Mouse (Mus musculus): ENCODE results near the gene Ankrd65.
A peak's percentile ranks its signal among the peaks of the same experiment; 100 is the strongest.
"Not testable (repeated sequence)": the region's sequence is repeated elsewhere in the genome, so short reads cannot be mapped to it uniquely, and the experiment has no call there.

Gene Ankrd65

DNA sequence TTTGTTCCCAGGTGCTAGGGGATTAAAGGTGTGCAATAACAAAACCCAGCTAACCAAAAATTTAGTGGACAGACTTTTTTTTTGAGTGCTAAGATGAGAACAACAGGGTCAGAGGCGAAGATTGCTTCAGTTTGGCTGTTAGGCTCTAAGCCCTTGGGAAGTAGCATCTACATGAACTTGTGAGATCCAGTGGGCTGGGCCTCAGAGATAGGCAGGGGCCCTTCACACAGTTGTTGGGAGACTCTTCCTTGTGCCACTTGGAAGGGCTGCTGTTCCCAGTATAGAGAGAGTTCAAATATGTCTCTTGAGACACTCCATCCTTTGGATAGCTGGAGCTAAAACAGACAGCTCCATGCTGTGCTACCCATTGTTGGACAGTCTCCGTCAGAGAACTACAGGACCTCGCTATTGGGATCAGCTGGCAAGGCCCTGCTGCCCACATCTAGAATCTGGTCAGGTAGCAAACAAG, at the start of gene Ankrd65:
Gene Ankrd65, plus strand, starts transcription at position 419 of the 469 bp plus-strand sequence.
- DNase-seq (ENCODE audit: extremely low read depth, low read depth, low spot score): no peak

GRCm38 (mm10) chr4:155740681-155741080, 49.6 kb upstream of the Ankrd65 start:
- not testable (repeated sequence) for DNase-seq (ENCODE audit: extremely low read depth, low read depth, low spot score)

GRCm38 (mm10) chr4:155742684-155743083, 47.6 kb upstream of the Ankrd65 start:
- no peak for DNase-seq (ENCODE audit: extremely low read depth, low read depth, low spot score)

GRCm38 (mm10) chr4:155744474-155744873, 45.8 kb upstream of the Ankrd65 start:
- DNase-seq (ENCODE audit: extremely low read depth, low read depth, low spot score): no peak

DNA sequence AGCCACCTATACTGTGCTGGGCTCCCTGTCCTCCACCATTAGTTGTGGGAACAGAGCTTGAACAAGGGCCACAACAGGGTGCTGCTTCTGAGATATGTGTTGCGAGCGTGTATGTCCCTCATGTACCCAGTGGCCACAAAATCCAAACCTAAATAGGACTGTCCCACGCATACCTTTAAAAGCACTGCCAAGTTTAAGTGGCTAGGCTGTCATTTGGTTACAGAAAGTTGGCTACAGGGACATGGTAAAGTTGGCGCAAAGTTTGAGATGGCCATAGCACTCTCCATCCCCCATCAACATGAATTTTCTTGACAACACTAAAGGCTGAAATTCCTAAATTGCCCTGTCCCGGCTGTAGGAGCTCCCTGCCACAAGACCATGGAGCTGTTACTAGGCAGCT, 45.1 kb upstream of the Ankrd65 start:
- no peak for DNase-seq (ENCODE audit: extremely low read depth, low read depth, low spot score)

GRCm38 (mm10) chr4:155746036-155746548, 44.1 kb upstream of the Ankrd65 start:
- DNase-seq (ENCODE audit: extremely low read depth, low read depth, low spot score): no peak

GRCm38 (mm10) chr4:155746575-155747490, 43.4 kb upstream of the Ankrd65 start:
- no peak for DNase-seq (ENCODE audit: extremely low read depth, low read depth, low spot score)

- DNase-seq (ENCODE audit: extremely low read depth, low read depth, low spot score): no peak
Observed at GRCm38 (mm10) chr4:155757011-155757410, 33.2 kb upstream of the Ankrd65 start.

DNA sequence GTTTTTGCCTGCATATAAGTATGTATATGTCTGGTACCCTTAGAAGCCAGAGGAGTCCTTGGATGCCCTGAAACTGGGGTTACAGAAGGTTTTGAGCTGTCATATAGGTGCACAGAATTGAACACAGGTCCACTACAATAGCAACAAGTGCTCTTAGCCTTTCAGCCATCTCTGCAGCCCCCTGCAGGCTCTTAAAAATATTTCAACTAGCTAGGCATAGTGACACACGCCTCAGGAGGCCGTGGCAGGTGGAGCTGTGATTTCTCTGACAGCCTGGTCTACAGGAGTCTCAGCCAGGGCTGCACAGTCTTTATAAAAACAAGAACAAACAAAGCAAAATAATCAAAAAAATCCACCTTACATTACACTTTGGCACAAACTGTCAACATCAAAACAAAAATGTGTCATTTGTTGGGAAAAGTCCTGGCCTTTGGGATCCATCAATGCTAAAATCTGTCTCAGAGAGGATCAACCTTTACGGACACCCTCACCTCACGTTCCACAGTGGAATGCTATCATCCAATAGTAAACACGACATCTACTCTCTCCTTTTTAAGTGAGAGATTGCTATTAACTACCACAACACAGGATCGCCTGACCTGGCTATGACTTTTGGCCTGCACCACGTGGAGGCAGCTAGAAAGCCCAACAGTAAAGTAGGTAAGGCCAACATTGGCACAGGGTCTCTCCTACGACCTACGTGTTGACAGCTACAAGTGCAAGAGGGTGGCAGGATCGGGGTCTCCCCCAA, 30.2 kb upstream of the Ankrd65 start:
- DNase-seq (ENCODE audit: extremely low read depth, low read depth, low spot score): no peak

GRCm38 (mm10) chr4:155760613-155761355, 29.5 kb upstream of the Ankrd65 start, which contains the start of gene Atad3a:
Gene Atad3a, minus strand, starts transcription at chr4:155761093.
- peak; percentile 85 for DNase-seq (ENCODE audit: extremely low read depth, low read depth, low spot score)

DNA sequence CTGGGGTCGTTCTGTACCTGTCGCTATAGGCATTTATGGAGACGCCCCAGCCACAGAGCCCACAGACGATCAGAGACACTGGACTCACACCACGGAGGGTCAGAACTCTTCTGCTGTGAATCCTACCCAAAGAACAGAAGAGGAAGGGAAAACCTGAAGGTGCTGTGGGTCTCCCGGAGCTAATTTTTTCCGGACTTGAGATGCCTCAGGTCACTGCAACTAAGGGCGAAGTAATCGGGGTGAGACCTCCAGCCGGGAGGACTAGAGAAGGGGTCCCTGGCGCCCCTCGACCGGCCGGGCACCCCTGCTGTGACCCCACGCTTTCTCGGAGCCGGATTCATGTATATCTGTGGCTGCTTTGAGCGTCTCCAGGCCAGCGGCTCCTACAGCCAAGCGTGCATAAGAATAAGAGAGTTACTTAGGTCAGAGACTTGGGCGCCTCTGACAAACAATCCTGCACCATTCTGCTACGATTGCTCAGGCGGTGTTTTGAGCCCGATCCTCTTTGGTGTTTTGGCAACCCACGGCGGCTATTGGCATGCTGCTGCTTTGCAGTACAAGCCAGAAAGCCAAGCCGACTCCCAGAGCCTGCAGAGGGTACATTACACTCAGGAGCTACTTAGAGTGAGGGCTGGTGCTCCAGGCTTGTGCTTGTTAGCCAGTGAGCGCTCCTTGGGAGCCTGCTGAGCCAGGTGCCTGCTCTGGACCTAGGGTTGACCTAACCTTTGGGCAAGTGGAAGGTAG, 28.7 kb upstream of the Ankrd65 start:
- DNase-seq (ENCODE audit: extremely low read depth, low read depth, low spot score): no peak

GRCm38 (mm10) chr4:155762357-155762756, 27.9 kb upstream of the Ankrd65 start:
- no peak for DNase-seq (ENCODE audit: extremely low read depth, low read depth, low spot score)

DNA sequence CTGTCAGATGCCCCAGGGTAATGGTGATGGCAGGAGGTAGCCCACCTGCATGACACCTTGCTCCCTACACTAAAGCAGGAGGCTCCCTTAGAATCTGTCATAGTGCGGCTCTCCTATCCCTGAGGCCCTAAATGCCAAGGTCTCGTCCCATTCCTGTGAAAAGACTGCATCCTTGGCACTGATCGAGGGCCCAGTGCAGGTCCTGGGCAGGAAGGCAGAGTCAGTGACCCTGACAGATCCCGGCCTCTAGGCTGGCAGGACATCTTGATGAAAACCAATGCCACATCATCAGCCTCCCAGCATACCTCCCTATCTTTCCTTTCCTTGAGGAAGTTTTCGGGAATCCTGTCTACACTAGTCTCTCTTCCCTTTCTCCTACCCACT, 20.8 kb upstream of the Ankrd65 start:
- no peak for DNase-seq (ENCODE audit: extremely low read depth, low read depth, low spot score)

DNA sequence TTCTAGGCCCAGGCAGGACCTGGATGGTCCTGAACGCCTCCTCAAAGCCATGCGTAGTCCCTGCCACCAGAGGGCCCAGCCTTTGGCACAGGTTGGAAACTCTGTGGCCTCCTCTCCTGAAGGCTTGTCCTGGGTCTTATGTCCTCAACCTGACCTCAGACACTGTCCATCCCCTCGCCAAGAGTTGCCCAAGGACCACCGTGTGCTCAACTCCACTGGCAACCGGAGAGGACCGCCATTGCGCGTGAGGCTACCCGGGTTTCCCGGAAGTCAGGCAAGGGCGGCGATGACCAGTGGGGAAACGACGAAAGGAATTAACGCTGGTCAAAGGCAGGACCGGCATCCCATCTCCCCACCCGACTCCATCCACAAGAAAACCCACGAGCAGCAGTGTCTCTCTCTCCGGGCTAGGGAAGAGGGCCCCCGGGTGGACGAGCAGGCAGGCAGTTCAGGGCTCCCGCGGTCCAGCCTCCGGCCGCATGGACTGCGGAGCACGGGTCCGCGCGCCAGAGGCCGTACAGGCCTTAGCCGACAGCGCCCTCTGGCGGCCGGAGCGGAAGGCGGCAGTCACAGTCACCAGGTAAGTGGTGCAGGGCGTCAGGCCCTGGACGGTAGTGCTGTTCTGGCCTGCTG, 20.2 kb upstream of the Ankrd65 start:
- no peak for DNase-seq (ENCODE audit: extremely low read depth, low read depth, low spot score)

GRCm38 (mm10) chr4:155770626-155771025, 19.6 kb upstream of the Ankrd65 start:
- DNase-seq (ENCODE audit: extremely low read depth, low read depth, low spot score): no peak

DNA sequence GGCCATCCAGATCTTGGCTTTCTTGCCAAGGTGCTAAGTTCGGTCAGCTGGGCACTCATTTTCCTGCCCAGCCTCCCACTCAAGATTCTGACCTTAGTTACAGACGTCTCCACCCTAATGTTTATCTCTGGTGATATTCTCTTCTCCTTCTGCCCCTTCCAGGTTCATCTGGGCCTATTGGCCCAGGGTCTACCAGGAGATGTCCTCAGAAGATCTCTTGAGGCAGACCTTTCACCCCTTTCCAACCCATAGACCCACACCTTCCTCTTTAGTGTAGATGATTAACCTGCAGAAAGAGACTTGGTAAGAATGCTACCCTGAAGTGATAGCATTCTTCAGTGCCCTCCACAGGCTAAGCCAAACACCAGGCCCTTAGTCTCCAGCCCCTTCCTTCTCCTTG, 18.5 kb upstream of the Ankrd65 start:
- DNase-seq (ENCODE audit: extremely low read depth, low read depth, low spot score): no peak

- DNase-seq (ENCODE audit: extremely low read depth, low read depth, low spot score): no peak
Observed at GRCm38 (mm10) chr4:155772786-155773185, 17.5 kb upstream of the Ankrd65 start.

- no peak for DNase-seq (ENCODE audit: extremely low read depth, low read depth, low spot score)
Observed at GRCm38 (mm10) chr4:155773335-155774078, 16.7 kb upstream of the Ankrd65 start.

DNA sequence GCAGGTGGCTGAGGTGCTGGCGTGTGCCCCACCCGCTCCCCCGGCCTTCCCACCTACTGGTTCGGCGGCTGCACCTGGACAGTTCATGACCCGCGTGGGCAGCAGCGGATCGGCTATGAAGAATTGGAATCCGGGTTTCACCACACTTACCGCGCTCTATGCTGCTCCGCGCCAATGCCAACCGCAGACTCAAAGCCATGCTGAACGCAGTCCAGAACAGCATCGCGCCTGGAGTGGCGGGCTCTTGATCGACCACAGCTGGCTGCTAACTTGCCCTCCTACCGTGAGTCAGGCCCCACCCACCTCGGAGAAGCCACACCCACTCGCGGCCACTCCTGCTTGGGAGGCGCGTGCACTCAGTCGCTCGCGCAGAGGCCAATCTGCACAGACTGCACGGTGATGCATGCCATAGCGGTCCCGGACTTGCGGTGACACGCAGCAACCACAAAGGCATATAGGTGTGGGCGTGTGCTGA, 15.9 kb upstream of the Ankrd65 start, which contains the start of gene Vwa1:
Gene Vwa1, minus strand, starts transcription at position 419 of the 475 bp plus-strand sequence.
- DNase-seq (ENCODE audit: extremely low read depth, low read depth, low spot score): no peak
